Mouse (Mus musculus): ENCODE data around the gene Kcnma1.

- no peak for TF ChIP-seq CTCF (conservative IDR thresholded peaks at IDR 0.05; ENCODE audit: low read length)
- TF ChIP-seq NANOG (IDR thresholded peaks at IDR 0.05; ENCODE audit: borderline replicate concordance, low read length), result no peak
These were observed 32.1 kb downstream of the Kcnma1 start for GRCm38 (mm10) chr14:23982205-23982604.
